Mouse (Mus musculus) thymus, adult 2 months (tissue): Measurements from ENCODE around the gene Epha3. TPM values are rescaled to one million over a fixed set of nuclear protein-coding genes. Genes with fewer than 3 reads are reported as not detected.

Experiments
- DNase-seq: peaks from one replicate; pipeline ENCODE4 v3.0.0; 2021
- H3K27ac ChIP-seq: fragments of 200-500 bp; 2 replicates; pipeline ENCODE4 v1.5.1; 2012; ENCODE audit warnings: low read length, control low read depth; ENCODE audit not compliant: control insufficient read depth, insufficient read depth
- H3K27me3 ChIP-seq: fragments of 200-500 bp; 2 replicates; pipeline ENCODE4 v1.6.1; 2012; ENCODE audit warnings: mild to moderate bottlenecking, low read length, moderate library complexity, mixed read lengths; ENCODE audit not compliant: control insufficient read depth, insufficient read depth
- H3K36me3 ChIP-seq: fragments of 200-500 bp; 2 replicates; pipeline ENCODE4 v1.6.1; 2012; ENCODE audit warnings: mild to moderate bottlenecking, low read length, moderate library complexity; ENCODE audit not compliant: control insufficient read depth, insufficient read depth
- H3K4me1 ChIP-seq: fragments of 200-500 bp; replicated peaks from 2 replicates; pipeline ENCODE4 v1.6.1; 2012; ENCODE audit warnings: low read length; ENCODE audit not compliant: control insufficient read depth, insufficient read depth
- H3K4me3 ChIP-seq: fragments of 200-500 bp; 2 replicates; pipeline ENCODE4 v1.5.1; 2012; ENCODE audit warnings: mild to moderate bottlenecking, low read length, control low read depth, moderate library complexity; ENCODE audit not compliant: control insufficient read depth, insufficient read depth
- CTCF ChIP-seq: fragments of 200-500 bp; IDR thresholded peaks from 2 replicates; pipeline ENCODE4 v1.5.1; 2012; ENCODE audit warnings: mild to moderate bottlenecking, control low read depth, low read length, moderate library complexity, borderline replicate concordance; ENCODE audit not compliant: control insufficient read depth, poor library complexity, insufficient read depth; ENCODE audit errors: extremely low read depth
- POLR2A ChIP-seq: fragments of 200-500 bp; IDR thresholded peaks from 2 replicates; pipeline ENCODE4 v1.6.1; 2012; ENCODE audit warnings: mild to moderate bottlenecking, low read length, control low read depth, moderate library complexity; ENCODE audit not compliant: control insufficient read depth, poor library complexity, insufficient read depth; ENCODE audit errors: extremely low read depth
- WGBS: fragments of 180-500 bp; shearing (Covaris S2); methylation state at CpG from one replicate; pipeline ENCODE4 v1.1.7; 2018; 5-methylcytosine and 5-hydroxymethylcytosine counted together
- polyA plus RNA-seq: library from polyadenylated mRNA; depleted of rRNA; stranded (reverse); fragments of >200 nt; gene quantifications from 2 replicates; pipeline ENCODE4 v1.2.3, GENCODE M21; 2012

The Epha3 gene
- polyA plus RNA-seq, 1 experiment: 1.00 TPM

GRCm38 (mm10) chr16:63794292-63794691 is 69.7 kb downstream of the Epha3 start:
- Histone ChIP-seq H3K4me1 (no peaks in the 10 kb centered on the region), H3K27me3 (no peaks in the 10 kb centered on the region), H3K27ac (no peak overlapping the region), H3K4me3 (no peak overlapping the region), H3K36me3 (no peaks in the 10 kb centered on the region)
- no peak for DNase-seq
- WGBS: 94% methylated on average over 5 of the region's 5 CpGs
- no peak for TF ChIP-seq POLR2A
- TF ChIP-seq CTCF: no peak

DNA sequence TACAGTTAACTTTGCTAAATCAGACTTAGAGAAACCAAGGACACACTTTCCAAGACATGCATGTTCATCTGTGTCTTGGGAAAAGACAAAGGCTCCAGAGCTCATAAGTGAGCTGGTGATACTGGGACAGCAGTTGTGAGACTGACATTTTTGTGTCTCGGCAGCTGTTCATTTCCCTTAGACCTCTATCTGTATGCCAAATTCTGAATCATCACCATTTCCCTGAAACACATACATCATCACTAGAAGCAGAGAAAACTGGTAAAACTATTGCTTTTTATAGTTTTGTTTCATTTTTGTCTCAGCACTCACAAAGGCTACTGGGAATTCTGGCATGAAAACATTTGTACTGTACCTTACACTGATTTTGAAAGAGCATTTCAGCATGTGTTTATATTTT is 70.2 kb downstream of the Epha3 start:
- H3K4me3 ChIP-seq: no peak overlapping the region
- 94% methylated on average over 1 of the region's 1 CpGs for WGBS
- no peaks in the 10 kb centered on the region for H3K36me3 ChIP-seq
- H3K27ac ChIP-seq: no peak overlapping the region
- no peaks in the 10 kb centered on the region for H3K4me1 ChIP-seq
- no peak for DNase-seq
- TF ChIP-seq POLR2A (no peak), CTCF (no peak)
- no peaks in the 10 kb centered on the region for H3K27me3 ChIP-seq

DNA sequence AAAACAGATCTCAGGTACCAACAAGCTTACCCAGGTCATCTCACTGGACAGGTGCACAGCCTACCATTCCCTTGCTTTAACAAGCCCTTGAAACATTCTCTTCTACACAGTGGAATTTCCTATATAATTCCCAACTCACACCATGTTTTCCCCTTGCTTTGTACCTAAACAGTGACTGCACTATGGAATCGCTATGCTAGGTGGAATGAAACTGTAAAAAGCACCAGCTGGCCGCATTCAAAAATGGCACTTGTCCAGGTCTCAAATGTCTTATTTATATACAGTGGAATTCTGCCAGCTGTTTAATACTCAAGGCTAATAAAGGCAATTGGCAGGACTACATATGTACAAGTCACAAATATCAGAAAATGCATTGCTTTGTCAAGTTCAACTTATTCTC is 71.9 kb downstream of the Epha3 start:
- no peak overlapping the region for H3K27ac ChIP-seq
- DNase-seq: no peak
- H3K36me3 ChIP-seq: no peaks in the 10 kb centered on the region
- 95% methylated on average over 2 of the region's 2 CpGs for WGBS
- H3K27me3 ChIP-seq: no peaks in the 10 kb centered on the region
- H3K4me3 ChIP-seq: no peak overlapping the region
- no peaks in the 10 kb centered on the region for H3K4me1 ChIP-seq
- TF ChIP-seq CTCF (no peak), POLR2A (no peak)

DNA sequence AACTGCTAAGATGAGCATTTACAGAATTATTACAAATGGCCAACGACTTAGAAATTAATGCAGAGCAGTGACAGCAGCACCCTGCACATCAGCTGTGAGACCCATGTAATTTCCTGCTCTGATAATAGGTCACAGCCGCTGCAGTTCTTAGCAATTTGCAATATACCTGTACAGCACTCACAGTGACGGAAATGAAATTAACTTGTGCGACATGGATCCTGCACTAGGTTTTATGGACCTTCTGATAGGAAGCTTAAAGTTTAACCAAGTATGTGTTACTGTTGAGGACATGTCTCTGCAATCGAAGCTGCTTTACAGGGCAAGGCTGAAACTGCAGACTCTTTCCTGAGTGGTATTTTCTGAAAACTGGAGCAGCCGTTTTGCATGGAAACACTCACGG is 80.4 kb downstream of the Epha3 start:
- DNase-seq: no peak
- no peaks in the 10 kb centered on the region for H3K27me3 ChIP-seq
- no peak overlapping the region for H3K27ac ChIP-seq
- H3K4me1 ChIP-seq: no peaks in the 10 kb centered on the region
- 91% methylated on average over 7 of the region's 7 CpGs for WGBS
- no peaks in the 10 kb centered on the region for H3K36me3 ChIP-seq
- TF ChIP-seq CTCF (no peak), POLR2A (no peak)
- no peak overlapping the region for H3K4me3 ChIP-seq

DNA sequence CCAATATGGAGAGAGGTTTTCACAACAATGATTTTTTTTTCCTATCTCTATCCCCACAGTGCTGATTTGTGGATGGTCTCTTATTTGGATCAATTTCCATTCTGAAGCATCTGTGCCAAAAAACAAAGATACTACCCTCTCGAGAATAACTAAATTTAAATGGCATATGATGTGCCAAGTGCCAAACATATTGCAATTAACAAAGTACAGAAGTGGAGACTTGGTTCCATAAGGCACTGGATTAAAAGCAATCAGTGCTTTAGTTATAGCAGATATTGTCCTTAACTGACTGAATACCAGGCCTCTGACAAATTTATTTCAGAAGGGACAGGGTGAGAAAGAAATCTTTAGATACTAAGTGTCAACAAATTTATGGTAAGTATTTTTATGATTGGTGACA is 81.9 kb downstream of the Epha3 start:
- no peak overlapping the region for H3K27ac ChIP-seq
- no peak for DNase-seq
- H3K36me3 ChIP-seq: no peaks in the 10 kb centered on the region
- H3K27me3 ChIP-seq: no peaks in the 10 kb centered on the region
- WGBS: 84% methylated on average over 1 of the region's 1 CpGs
- no peaks in the 10 kb centered on the region for H3K4me1 ChIP-seq
- H3K4me3 ChIP-seq: no peak overlapping the region
- TF ChIP-seq POLR2A (no peak), CTCF (no peak)

- TF ChIP-seq CTCF: no peak
- no peak for TF ChIP-seq POLR2A
- no peaks in the 10 kb centered on the region for H3K36me3 ChIP-seq
- 87% methylated on average over 5 of the region's 5 CpGs for WGBS
- DNase-seq: no peak
- H3K4me3 ChIP-seq: no peak overlapping the region
- no peak overlapping the region for H3K27ac ChIP-seq
- no peaks in the 10 kb centered on the region for H3K4me1 ChIP-seq
- H3K27me3 ChIP-seq: no peaks in the 10 kb centered on the region
Measured at GRCm38 (mm10) chr16:63780151-63780550, 83.8 kb downstream of the Epha3 start.

DNA sequence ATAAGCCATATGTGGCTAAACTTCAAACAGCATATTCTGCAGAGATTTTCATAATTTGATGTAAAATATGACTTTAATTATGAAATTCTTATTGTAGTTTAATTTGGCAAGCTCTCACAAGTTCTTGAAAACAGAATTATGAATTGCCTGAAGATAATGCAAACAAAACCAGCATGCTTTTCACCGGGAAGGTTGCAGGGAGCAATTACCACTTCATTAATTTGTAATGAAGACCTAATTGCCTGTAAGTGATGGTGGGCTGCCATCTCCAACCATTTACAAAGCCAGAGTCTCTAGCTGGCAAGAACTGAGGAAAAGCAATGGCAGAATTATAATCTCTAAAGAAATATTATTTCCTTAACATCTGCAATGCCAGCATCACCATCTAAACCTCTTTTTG is 86.2 kb downstream of the Epha3 start:
- DNase-seq: no peak
- Histone ChIP-seq H3K27ac (no peak overlapping the region), H3K27me3 (no peaks in the 10 kb centered on the region), H3K4me1 (no peaks in the 10 kb centered on the region), H3K36me3 (no peaks in the 10 kb centered on the region), H3K4me3 (no peak overlapping the region)
- no peak for TF ChIP-seq POLR2A
- no peak for TF ChIP-seq CTCF
- WGBS: 73% methylated on average over 1 of the region's 1 CpGs

DNA sequence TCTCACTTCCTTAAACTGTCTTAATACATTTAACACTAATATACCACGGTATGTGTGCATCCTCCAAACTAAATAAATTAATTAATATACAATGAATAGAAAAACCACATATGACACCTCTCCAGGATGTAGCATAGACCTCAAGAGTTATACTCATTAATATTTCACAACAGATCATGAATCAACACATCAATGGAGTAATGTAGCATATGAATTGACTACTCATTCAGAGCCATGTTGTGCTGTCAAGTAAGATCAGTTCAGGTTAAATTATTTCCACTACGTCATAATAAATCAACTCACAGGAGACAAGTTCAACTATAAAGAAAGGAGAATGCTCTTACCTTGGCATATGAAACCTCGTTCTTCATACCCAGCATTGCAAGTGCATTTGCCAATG is 91.4 kb downstream of the Epha3 start:
- TF ChIP-seq POLR2A (no peak), CTCF (no peak)
- no peak overlapping the region for H3K4me3 ChIP-seq
- WGBS: 92% methylated on average over 3 of the region's 3 CpGs
- H3K36me3 ChIP-seq: no peaks in the 10 kb centered on the region
- H3K4me1 ChIP-seq: no peaks in the 10 kb centered on the region
- no peaks in the 10 kb centered on the region for H3K27me3 ChIP-seq
- no peak overlapping the region for H3K27ac ChIP-seq
- no peak for DNase-seq
